ENCODE assay signal across 18 mouse cellular contexts in the genomic region with DNA sequence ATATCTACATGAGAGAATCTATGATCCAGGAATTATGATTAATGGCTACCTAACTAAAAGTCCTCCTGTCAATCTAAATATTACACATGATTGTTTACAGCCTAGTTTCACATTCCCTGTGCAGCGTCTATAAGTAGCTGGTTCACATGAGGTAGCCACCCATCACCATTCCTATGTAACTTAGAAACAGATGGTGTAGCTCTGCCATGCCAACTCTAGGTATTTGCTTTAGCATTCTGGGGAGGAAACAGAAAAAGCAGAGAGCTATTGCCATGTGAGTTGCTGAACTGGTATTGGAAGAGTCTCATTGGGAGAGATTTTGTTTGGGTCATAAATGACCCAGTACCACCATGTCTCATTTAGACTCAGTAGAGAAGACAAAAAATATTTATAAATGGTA. TPM values are rescaled to one million over a fixed set of nuclear protein-coding genes. Genes with fewer than 3 reads are reported as not detected.
"Had no signal": no experiment of that assay in that cellular context is flagged by ENCODE, and none has a peak within 500 bp of the region (broad histone marks: within the 10 kb centered on the region; RNA-seq: fewer than 3 reads in every experiment).

No protein-coding gene starts in this region.

- H3K4me3 ChIP-seq: liver, embryonic 13.5 days; stomach, embryonic 15.5 days had no signal

- DNase-seq: kidney, adult 18-20 months; kidney, adult 9 months; kidney, postnatal 14 days; kidney, postnatal 4 days; liver, embryonic 13.5 days; lung, adult 2 months; lung, postnatal 14 days; lung, postnatal 4 days; midbrain, embryonic 14.5 days; right cerebral cortex, postnatal 25 days; spleen, adult 18-20 months; thymus, adult 18-20 months; thymus, postnatal 14 days; thymus, postnatal 4 days had no signal

- H3K9me3 ChIP-seq: liver, embryonic 13.5 days; stomach, embryonic 15.5 days had no signal

- H3K4me2 ChIP-seq: liver, embryonic 13.5 days; midbrain, embryonic 11.5 days; stomach, embryonic 15.5 days had no signal

- H3K9ac ChIP-seq: liver, embryonic 13.5 days; stomach, embryonic 15.5 days had no signal

- H3K27ac ChIP-seq: liver, embryonic 13.5 days; stomach, embryonic 15.5 days had no signal

- H3K36me3 ChIP-seq: liver, embryonic 13.5 days; stomach, embryonic 15.5 days had no signal

RNA-seq across cellular contexts. Expression of a gene that starts 4.4 kb away (rescaled TPM):
- polyA plus RNA-seq: liver, adult 2 months; liver, embryonic 16.5 days had no signal
